Mouse (Mus musculus) fibroblast of lung, adult 2 months (primary cell): Measurements from ENCODE around the gene Gys1.
"Not testable (repeated sequence)": the region's sequence is repeated elsewhere in the genome, so short reads cannot be mapped to it uniquely, and the experiment has no call there.

Source experiments
- DNase-seq: peaks from one replicate; pipeline ENCODE4 v3.0.0-alpha.2; 2011; ENCODE audit warnings: low read depth

Gys1 gene

DNA sequence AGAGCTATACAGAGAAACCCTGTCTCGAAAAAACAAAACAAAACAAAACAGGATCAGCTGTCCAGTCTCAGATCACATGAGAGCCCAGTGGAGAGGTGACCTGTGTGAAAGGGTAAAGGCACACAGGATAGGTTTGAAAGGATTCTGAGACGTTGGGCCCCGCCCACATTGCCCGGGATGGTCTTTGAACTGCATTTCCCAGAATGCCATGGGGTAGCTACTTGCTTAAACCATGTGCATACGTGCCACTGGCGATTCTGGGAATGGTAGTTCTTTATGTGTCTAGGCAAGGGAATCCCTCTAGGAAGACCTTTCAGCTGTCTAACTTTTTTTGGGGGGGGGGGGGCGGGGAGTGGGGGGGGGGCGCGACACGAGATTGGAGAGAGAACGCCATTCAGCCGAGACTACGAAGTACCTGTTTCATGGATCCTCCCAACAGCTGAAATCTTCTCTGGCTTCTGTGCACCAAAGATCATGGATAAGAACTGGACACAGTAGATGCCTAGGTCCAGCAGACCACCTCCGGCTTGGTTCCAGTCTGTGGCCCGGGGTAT is 46.8 kb downstream of the Gys1 start, which contains the start of gene Tulp2:
TSS of gene Tulp2 (plus strand) at position 504 of the 554 bp plus-strand sequence.
- DNase-seq: no peak

DNA sequence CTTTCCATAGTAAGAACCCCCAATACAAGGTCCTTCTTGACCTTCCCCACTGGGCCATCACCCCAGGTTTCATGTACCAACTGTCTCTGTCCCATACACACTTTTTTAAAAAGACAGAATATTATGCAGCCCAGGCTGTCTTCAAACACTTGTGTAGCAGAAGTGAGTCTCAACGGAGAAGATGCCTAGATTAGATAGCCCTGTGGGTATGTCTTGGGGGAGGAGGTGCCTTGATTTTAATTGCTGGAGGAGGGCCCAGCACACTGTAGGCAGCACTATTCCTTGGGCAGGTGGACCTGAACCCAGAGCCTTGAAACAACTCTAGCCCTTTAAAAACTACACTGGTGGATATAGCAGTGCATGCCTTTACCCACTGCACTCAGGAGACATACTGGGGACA is 47.5 kb downstream of the Gys1 start:
- DNase-seq: no peak

DNA sequence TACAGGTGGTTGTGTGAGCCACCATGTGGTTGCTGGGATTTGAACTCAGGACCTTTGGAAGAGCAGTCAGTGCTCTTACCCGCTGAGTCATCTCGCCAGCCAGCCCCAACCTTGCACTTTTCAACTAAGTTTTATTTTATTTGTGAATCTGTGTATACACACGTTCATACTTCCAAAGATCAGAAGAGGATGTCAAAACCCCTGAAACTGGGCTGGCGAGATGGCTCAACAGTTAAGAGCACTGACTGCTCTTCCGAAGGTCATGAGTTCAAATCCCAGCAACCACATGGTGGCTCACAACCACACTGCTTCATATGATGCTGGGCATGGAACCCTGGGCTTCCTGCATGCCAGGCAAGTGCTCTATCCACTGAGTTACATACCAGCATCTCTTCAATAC is 50.3 kb downstream of the Gys1 start:
- DNase-seq: not testable (repeated sequence)

DNA sequence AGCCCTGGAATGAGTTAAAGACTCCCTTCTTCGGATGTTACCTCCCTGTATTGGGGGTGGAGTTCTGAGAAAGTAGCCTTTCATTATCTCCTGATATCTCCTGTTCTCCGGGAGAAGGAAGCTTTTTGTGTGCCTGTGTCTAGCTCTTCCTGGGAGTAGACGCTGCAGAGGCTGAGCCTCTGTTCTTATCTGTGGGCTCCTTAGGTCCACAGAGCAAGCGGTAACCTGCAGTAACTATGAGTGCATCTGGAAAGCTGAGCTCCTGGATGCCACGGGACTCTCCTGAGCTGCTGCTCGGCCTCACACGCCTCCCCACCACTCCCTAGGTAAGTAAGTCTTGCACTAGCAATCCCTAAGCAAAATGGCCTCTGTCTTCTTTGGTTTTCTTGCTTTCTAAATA is 51.5 kb downstream of the Gys1 start:
- DNase-seq: no peak

DNA sequence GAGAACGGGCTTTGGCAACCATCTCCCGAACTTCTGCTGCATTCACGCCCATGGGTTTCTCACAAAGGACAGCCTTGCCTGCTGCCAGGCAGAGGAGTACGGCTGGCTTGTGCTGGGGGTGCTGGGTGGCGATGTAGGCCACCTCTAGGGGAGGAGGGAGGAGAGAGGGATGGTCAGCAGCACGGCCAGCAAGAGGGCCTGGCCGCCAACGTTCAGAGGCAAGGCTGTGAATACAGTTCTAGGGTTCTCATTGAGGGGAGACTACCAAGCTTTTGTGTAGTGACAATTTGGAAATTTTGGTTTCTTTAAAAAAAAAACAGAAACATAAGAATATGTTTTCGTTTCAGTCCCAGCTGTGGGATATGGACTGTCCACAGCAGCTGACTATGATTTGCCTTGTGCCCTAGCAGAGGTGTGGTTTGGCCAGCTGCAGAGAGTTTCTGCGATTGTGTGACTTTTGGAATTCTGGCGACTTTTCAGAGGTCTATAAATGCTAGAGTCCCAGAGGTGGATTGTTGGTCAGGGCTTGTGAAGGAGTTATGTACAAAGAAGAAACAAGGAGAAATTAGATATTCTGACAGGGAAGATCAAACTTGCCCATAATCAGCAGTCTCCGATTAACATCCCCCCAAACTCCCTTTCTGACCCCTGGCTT is 52.2 kb downstream of the Gys1 start, which contains the start of gene Gm45808:
TSS of gene Gm45808 (minus strand) at position 51 of the 655 bp plus-strand sequence.
- DNase-seq: no peak

DNA sequence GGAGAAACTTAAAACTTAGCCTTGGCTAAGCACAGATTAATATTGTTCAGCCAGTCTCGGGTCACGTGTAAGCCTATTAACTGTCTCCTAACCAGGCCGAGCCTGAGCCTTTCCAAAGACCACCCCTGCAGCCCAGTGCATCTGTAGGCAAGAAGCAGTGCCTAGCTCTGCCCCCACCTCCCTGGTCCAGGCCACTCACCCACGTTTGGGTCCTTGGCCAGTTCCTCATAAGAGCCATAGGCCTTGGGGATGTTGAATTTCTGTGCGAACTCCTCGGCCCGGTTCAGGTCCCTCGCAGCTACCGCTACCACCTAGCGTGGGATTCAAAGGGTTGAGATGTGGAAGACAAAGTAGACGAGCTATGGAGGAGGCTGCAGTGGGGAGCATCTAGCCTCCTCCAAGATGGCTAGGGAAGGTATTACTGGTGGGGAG is 53.2 kb downstream of the Gys1 start:
- no peak for DNase-seq

DNA sequence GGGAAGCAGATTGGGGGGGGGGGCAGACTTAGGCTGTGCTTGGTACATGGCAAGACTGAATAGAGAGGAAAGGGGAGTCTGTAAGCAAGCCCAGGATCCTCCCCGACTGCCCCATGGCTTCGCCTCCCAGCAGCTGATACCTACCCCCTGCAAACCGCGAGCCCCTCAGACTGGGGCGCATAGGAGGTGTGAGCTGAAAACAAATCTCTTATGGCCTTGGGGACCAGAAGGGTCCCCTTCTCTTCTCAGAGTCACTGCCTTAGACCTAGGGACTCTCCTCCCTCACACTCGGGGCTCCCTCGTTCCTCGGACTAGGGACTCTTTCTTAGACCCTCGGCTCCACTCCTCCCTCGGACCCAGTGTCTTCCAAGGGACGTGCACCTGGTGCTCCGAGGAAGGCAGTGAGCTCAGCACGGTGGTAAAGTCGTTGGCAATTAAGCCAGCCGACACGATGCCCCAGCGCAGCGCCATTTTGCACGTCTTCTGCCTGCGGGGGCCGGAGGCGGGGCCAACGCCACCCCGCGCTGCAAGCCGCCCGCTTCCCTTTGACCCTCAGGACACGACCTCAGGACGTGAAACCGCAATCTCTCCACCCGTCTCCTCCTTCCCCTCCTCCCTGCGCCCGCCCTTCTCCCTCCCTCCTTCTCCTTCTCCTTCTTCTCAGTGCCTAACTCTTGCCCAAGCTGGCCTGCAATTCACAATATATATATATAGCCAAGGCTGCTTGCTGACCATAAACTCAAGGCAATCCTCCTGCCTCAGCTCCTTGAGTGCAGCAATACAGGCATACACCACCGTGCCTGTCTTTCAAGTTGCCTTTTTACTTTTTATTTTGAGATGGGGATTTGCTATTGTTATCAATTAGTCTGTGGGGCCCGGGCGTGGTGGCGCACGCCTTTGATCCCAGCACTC is 53.9 kb downstream of the Gys1 start, which contains the start of gene Dhdh:
TSS of gene Dhdh (minus strand) at position 513 of the 912 bp plus-strand sequence.
- DNase-seq: no peak

DNA sequence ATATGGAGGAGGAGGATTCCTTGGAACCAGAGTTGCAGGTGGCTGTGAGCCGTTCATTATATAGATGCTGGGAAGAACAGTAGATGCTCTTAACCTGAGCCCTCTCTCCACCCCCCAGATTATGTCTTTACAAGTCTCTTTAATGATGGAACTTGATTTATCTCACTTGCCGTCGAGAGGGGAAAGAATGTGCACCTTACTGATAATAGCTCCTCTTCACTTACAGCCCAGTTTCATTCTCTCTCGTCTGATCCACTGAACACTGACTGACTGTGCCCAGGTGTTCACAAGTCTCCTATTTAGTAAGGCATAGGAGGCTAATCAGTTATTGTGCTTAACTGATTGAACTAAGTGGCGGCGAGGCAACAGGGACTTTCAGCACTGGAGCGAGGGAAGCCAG is 54.9 kb downstream of the Gys1 start:
- DNase-seq: no peak

DNA sequence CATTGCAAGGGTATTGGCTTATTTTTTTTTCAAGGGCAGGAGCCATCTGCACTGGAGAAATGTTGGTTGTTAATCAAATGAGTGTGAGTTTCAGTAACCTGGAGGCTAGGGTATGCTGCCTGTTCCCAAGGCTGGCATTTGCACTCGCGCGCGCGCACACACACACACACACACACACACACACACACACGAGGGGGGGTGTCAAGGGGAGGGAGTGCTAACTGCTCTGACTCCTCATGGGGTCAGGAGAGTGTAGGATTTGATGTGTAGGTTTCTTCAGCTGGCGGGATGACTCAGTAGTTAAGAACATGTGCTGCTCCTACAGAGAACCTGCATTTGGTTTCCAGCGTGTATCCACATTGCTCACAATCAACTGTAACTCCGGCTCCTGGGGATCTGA is 56.2 kb downstream of the Gys1 start:
- DNase-seq: no peak

DNA sequence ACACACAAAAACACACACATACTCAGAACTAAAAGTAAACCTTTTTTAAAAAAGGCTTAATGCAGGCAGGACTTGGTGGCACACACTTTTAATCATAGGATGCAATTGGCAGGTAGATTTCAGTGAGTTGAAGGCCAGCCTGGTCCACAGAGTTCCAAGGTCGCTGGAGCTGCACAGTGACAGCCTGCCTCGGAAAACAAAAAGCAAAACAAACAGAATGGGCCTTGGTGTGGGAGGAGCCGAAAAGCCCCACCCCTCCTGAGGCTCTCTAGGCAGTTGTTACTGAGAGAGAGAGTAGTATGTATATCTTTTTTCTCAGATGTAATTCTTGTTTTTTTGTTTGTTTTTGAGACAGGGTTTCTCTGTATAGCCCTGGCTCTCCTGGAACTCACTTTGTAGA is 56.6 kb downstream of the Gys1 start:
- no peak for DNase-seq

DNA sequence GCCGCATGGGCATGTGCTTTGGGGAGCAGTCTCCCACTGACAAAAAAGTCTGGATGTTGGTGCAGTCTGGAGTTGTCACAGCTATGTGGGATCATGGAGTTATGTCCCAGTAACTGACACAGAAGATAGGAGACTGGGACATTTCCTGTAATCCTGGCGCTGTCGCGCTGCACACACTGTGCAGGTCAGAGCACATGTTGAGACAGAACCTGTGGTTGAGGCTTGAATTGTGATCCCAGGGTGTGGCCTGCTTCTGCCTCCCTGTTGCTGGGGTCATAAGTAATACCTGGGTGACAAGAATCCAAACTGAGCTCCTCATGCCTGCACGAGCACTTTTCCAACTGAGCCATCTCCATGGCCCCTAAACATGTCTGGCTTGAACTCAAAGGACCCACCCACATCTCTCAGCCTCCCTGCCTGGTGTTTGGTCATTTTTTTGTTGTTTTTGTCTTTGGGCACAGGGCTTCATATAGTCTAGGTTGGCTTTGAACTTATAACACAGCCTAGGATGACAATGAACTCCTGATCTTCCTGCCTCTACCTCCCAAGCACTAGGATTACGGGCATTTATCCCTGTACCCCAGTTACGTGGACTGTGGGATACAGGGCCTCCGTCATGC is 57.7 kb downstream of the Gys1 start:
- DNase-seq: no peak

DNA sequence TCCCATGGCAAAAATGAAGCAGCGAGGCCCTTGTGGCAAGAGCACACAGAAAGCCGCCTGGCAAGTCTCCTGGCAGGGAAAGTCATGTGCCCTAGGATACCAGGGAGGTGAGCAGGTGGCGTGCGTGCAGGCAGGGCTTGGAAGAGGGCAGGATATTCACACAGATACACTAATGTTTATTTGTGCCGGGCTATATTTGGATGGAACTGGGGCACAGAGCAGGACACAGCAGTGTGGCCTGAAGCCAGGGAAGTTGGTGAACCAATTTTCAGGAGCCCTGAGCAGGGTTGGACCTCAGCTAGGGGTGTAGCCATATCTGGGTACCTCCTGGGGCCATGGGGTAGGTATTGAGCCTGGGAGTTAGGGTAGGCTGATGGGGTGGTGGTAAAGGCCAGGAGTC is 58.3 kb downstream of the Gys1 start:
- no peak for DNase-seq

DNA sequence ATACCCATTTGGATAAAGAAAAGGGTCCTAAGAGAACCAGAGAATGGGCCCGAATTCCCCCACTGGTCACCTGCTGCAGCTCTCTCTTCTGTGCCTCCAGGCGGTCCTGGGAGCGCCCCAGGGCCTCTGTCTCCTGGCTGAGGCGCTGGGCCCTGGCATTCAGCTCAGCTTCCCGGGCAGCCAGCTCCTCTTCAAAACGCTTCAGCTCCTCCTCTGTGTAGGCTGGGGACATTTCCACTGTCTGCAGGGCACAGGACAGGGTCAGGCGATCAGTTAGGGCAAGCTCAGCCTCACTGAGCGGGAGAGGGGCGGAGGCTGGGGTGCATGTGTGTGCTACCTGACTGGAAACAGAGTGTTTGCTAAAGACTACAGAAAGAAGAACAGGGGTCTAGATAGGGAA is 59.9 kb downstream of the Gys1 start:
- DNase-seq: no peak

DNA sequence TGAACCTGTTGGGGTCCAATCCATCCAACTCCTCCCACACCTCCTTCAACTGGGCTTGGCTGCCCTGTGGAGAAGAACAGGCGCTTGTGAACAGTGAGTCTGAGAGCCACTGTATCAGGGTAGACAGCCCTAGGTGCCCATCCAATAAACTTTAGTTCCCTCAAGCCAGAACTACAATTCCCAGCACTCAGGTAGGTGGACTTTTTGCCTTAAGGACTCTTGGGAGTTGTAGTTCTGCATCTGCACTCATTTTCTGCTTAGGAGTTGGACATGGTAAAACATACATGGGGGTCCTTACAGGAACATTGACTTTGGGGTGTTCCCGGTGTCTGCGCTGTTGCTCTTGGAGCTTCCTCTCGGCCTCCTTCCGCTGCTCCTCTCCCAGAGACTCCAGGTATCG is 63.8 kb downstream of the Gys1 start:
- DNase-seq: no peak
